Mouse (Mus musculus): ENCODE measurements around the gene Zkscan6. TPM values are rescaled to one million over a fixed set of nuclear protein-coding genes. Genes with fewer than 3 reads are reported as not detected.

Gene Zkscan6
- polyA plus RNA-seq, 1 experiment from 2014 or later = 16.4 TPM

Other genes starting within 250 kb of the Zkscan6 start
- gene Map2k4, start 18.9 kb upstream of the Zkscan6 start, polyA plus RNA-seq (2015; fragmentation: Nextera tagmentation; extraction: Ambion mirVana) = 109 TPM in 2 replicates

All from neural tube, embryonic 15.5 days (tissue).